Mouse (Mus musculus) urinary bladder, postnatal 0 days (tissue): ENCODE measurements around the gene Scrn2. TPM values are rescaled to one million over a fixed set of nuclear protein-coding genes. Genes with fewer than 3 reads are reported as not detected.

ENCODE experiments used
- microRNA-seq: library from miRNA; unstranded; fragments of <30 nt; microRNA quantifications from one replicate; pipeline ENCODE4, GENCODE M21; 2016
- polyA plus RNA-seq: library from polyadenylated mRNA; unstranded; fragments of >200 nt; fragmentation: Nextera tagmentation; extraction: Ambion mirVana; gene quantifications from 2 replicates; pipeline ENCODE4 v1.2.1, GENCODE M21; 2015

Scrn2 gene
- polyA plus RNA-seq: 7.0 and 7.7 TPM in 2 replicates

DNA sequence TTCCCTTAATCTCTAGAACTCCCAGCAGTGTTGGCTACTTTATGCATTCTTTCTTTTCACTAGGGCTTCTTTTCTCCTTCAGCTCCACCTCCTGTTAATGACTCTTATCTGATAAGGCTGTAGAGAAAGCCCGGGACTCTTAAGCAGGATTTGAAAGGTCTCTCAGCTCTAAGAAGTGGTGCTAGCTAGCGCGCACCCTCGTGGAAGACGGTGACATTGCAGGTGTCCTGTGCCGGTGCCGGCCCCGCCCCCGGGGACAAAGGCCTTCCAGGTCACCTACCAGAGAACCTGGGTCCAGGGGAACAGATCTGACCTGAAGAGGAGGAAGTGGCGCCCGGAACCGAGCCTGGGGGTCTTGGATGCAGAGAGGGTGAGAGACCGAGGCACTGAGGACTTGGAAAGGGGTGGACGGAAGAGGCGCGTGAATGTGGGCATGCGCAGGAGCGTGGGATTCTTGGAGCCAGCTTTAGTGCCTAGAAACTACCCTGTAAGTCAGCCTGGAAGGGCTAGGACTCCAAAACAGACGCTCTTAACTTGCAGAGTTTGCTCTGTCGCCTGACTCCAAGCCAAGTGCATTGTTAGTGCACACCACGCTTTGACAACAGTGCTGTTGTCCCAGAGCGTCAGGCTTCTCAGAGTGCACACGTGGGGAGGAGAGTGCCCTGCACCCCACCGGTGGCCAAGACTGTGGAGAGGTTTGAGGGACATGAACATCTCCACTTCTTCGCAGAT, at the start of gene Scrn2:
Scrn2 (plus strand) TSS at position 253 of the 732 bp plus-strand sequence.

GRCm38 (mm10) chr11:96982859-96983258, 46.9 kb upstream of the Scrn2 start, which contains the start of gene Sp2:
Sp2 (minus strand) TSS chr11:96982959.

DNA sequence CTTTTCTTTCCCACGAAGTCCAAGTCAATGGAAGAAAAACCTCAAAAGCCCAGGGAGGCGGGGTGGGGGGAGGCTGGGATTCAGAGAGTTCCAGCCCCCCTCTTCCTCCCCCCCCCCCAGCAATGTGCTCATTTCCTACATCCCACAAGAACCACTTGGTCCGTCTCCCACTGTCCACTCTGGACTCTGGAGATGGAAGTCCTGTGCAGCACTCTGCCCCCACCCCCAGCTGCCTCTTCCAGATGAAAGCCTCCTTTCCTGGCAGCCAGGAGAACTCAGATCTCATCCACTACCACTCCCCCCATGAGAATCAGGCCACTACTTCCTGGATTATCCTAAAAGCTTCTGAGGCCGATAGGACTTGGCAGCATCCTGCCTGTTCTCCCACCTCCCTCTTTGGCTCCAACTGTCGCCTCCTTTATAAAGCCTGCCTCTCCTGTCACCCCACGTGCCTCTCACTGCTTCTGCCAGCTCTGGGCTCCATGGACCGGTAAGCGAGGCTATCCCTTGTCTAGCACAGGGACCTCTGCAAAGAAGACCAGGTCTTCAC, 16.5 kb upstream of the Scrn2 start, which contains the start of gene Sp6:
Sp6 (plus strand) TSS at position 274 of the 550 bp plus-strand sequence.

DNA sequence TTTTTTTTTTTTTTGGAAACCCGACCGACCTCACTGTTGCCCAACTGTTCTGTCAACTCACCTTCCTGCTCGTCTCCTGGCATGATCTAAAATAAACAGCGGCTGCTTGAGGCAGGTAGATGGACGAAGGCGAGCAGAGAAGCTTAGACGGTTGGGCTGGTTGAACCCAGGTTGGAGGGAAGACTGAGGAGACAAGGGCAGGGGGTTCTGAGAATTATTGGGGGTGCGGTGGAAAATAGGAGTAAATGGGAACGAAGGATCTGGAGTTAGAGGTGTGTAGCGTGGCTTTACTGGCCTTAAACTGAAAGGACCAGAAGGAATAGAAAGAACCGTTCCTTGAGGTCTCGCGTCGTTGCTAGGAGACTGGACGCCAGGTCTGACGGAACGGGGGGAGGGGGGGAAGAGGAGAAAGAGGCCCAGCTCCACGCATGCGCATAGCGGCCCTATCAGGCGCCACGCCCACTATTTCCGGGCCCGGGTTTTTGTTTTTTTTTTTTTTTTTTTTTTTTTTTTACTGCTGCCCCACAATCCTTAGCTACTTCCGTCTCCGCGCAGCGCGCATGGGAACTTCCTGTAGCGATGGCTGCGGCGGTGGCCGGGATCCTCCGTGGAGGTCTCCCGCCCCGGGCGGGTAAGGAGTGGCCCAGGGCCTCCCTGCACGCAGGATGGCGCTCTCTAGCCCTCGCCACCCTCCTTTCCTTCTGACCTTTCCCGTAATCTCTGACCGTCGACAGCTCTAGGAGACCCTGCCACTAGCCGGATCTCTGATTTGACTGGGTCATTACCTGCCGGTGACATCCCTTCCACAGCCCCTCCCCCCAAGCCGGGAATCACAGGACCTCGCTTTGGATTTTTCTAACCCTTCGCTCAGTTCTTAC, 11.5 kb downstream of the Scrn2 start, which contains the start of the genes Lrrc46 and Mrpl10:
Lrrc46 (minus strand) TSS at position 386 of the 878 bp plus-strand sequence.
Mrpl10 (plus strand) TSS at position 539 of the 878 bp plus-strand sequence.

GRCm38 (mm10) chr11:97050216-97050943, 20.6 kb downstream of the Scrn2 start, which contains the start of gene Osbpl7:
Osbpl7 (plus strand) TSS chr11:97050628.

Small RNA genes within 50 kb of the gene (microRNA-seq; reads per million reads assigned to microRNA genes)
- not detected for gene Mir8103

Other genes starting within 250 kb of the Scrn2 start
- 35.2 and 38.8 TPM in 2 replicates for gene Cbx1, start 240.8 kb upstream of the Scrn2 start, polyA plus RNA-seq
- gene Nfe2l1, start 200.0 kb upstream of the Scrn2 start, polyA plus RNA-seq: 37.7 and 42.1 TPM in 2 replicates
- 170 and 202 TPM in 2 replicates for gene Copz2, start 180.1 kb upstream of the Scrn2 start, polyA plus RNA-seq
- gene Cdk5rap3, start 113.4 kb upstream of the Scrn2 start, polyA plus RNA-seq: 54.1 and 55.3 TPM in 2 replicates
- gene Prr15l, start 101.8 kb upstream of the Scrn2 start, polyA plus RNA-seq: 12.4 and 13.8 TPM in 2 replicates
- gene Pnpo, start 86.0 kb upstream of the Scrn2 start, polyA plus RNA-seq: 21.8 and 25.7 TPM in 2 replicates
- 8.4 and 9.4 TPM in 2 replicates for gene Sp2, start 47.0 kb upstream of the Scrn2 start, polyA plus RNA-seq
- 11.5 and 15.0 TPM in 2 replicates for gene Sp6, start 16.5 kb upstream of the Scrn2 start, polyA plus RNA-seq
- 0.42 and 0.55 TPM in 2 replicates for gene Lrrc46, start 11.5 kb downstream of the Scrn2 start, polyA plus RNA-seq
- gene Mrpl10, start 11.6 kb downstream of the Scrn2 start, polyA plus RNA-seq: 50.8 and 57.9 TPM in 2 replicates
- gene Osbpl7, start 20.7 kb downstream of the Scrn2 start, polyA plus RNA-seq: 4.0 and 4.2 TPM in 2 replicates
- gene Tbx21, start 85.4 kb downstream of the Scrn2 start, polyA plus RNA-seq: not detected in 2 replicates
- 4.1 and 6.0 TPM in 2 replicates for gene Tbkbp1, start 121.6 kb downstream of the Scrn2 start, polyA plus RNA-seq
- 26.8 and 33.2 TPM in 2 replicates for gene Kpnb1, start 157.9 kb downstream of the Scrn2 start, polyA plus RNA-seq